9 mouse cellular contexts compared by ENCODE assay signal in genomic region chr4:81763311-81764025, GRCm38 (mm10).
DNase-seq lines count a peak whose midpoint lies in the region; ATAC-seq and TF ChIP-seq lines count a peak whose summit lies in the region.
"Had no signal": no experiment of that assay in that cellular context is flagged by ENCODE, and none has a peak within 500 bp of the region (broad histone marks: within the 10 kb centered on the region; RNA-seq: fewer than 3 reads in every experiment).

No protein-coding gene starts in this region.

- 0 out of 2 replicates have a peak overlapping the region, but pooled peaks have one; percentile 25 for H3K9ac ChIP-seq in midbrain, embryonic 13.5 days (replicated peaks)
- H3K9ac ChIP-seq: liver, embryonic 13.5 days had no signal

- H3K4me2 ChIP-seq in midbrain, embryonic 13.5 days (replicated peaks) = peak overlapping the region; percentile 15; the same call in 1 of the 2 replicates
- H3K4me2 ChIP-seq: liver, embryonic 13.5 days had no signal

- H3K27me3 ChIP-seq in heart, embryonic 10.5 days (ENCODE audit: insufficient read depth, poor library complexity, severe bottlenecking) = no peaks in the 10 kb centered on the region
- H3K27me3 ChIP-seq in hindbrain, embryonic 10.5 days (ENCODE audit: insufficient read depth, poor library complexity, severe bottlenecking) = peaks cover 4% of the 10 kb centered on the region; the same call in 1 of the 2 replicates
- H3K27me3 ChIP-seq in midbrain, embryonic 13.5 days = no peaks in the 10 kb centered on the region
- H3K27me3 ChIP-seq: liver, embryonic 13.5 days had no signal

- WGBS in heart, embryonic 10.5 days = 46% methylated on average over 10 of the region's 10 CpGs
- 44% methylated on average over 10 of the region's 10 CpGs for WGBS in hindbrain, embryonic 10.5 days
- WGBS in midbrain, embryonic 13.5 days = 42% methylated on average over 10 of the region's 10 CpGs

- TF ChIP-seq CTCF in cortical plate, adult 2 months (IDR thresholded peaks at IDR 0.05; ENCODE audit: extremely low read depth, insufficient read depth, low read length) = no peak

- no peak for TF ChIP-seq POLR2A in cortical plate, adult 2 months (IDR thresholded peaks at IDR 0.05; ENCODE audit: extremely low read depth, insufficient read depth, low read length)

- peak overlapping the region; percentile 82 for H3K27ac ChIP-seq in heart, embryonic 10.5 days
- H3K27ac ChIP-seq in cortical plate, adult 2 months (ENCODE audit: insufficient read depth, low read length) = peak overlapping the region; percentile 8; the same call in 1 of the 2 replicates
- H3K27ac ChIP-seq in hindbrain, embryonic 10.5 days = peak overlapping the region; percentile 81
- H3K27ac ChIP-seq in midbrain, embryonic 13.5 days = peak overlapping the region; percentile 59
- H3K27ac ChIP-seq: liver, embryonic 13.5 days had no signal

- no peaks in the 10 kb centered on the region for H3K9me3 ChIP-seq in heart, embryonic 10.5 days
- H3K9me3 ChIP-seq in hindbrain, embryonic 10.5 days = no peaks in the 10 kb centered on the region
- no peaks in the 10 kb centered on the region for H3K9me3 ChIP-seq in midbrain, embryonic 13.5 days
- H3K9me3 ChIP-seq: liver, embryonic 13.5 days had no signal

- H3K4me3 ChIP-seq in heart, embryonic 10.5 days = no peak overlapping the region
- no peak overlapping the region for H3K4me3 ChIP-seq in cortical plate, adult 2 months (ENCODE audit: insufficient read depth, low read length)
- H3K4me3 ChIP-seq in hindbrain, embryonic 10.5 days = no peak overlapping the region
- no peak overlapping the region for H3K4me3 ChIP-seq in midbrain, embryonic 13.5 days (replicated peaks)
- H3K4me3 ChIP-seq: liver, embryonic 13.5 days had no signal

- DNase-seq in heart, embryonic 10.5 days (ENCODE audit: low spot score) = no peak
- DNase-seq in heart, adult 9 months (ENCODE audit: low spot score in 2 of 2) = no peak
- DNase-seq in hindbrain, embryonic 10.5 days (ENCODE audit: low spot score) = no peak
- DNase-seq in urinary bladder, adult 2 months (ENCODE audit: low spot score) = no peak
- DNase-seq in ovary, postnatal 14 days (ENCODE audit: low spot score) = no peak
- no peak for DNase-seq in layer of hippocampus, adult 8-10 months (ENCODE audit: low spot score in 2 of 2)
- DNase-seq: liver, embryonic 13.5 days had no signal

- peak; percentile 13; the same call in 1 of the 2 replicates for ATAC-seq in midbrain, embryonic 13.5 days

- peaks cover 23% of the 10 kb centered on the region for H3K4me1 ChIP-seq in heart, embryonic 10.5 days
- no peaks in the 10 kb centered on the region; the same call in 1 of the 2 replicates for H3K4me1 ChIP-seq in cortical plate, adult 2 months (ENCODE audit: control insufficient read depth, insufficient read depth, low read length)
- peaks cover 27% of the 10 kb centered on the region for H3K4me1 ChIP-seq in hindbrain, embryonic 10.5 days (replicated peaks)
- peaks cover 26% of the 10 kb centered on the region for H3K4me1 ChIP-seq in midbrain, embryonic 13.5 days (replicated peaks)
- H3K4me1 ChIP-seq: liver, embryonic 13.5 days had no signal

- no peaks in the 10 kb centered on the region for H3K36me3 ChIP-seq in heart, embryonic 10.5 days
- no peaks in the 10 kb centered on the region for H3K36me3 ChIP-seq in hindbrain, embryonic 10.5 days
- no peaks in the 10 kb centered on the region for H3K36me3 ChIP-seq in midbrain, embryonic 13.5 days
- H3K36me3 ChIP-seq: liver, embryonic 13.5 days had no signal

Comparison
In these comparisons a context has a peak if more than half of its experiments do, and no peak if none do; other contexts are left out.
1. H3K27ac ChIP-seq: peak in every context shown above with its lines; median percentile 82 in heart, embryonic 10.5 days; 81 in hindbrain, embryonic 10.5 days; 59 in midbrain, embryonic 13.5 days; 8 in cortical plate, adult 2 months.